Mouse (Mus musculus): ENCODE data around the gene Ccdc30.

- TF ChIP-seq CTCF (IDR thresholded peaks at IDR 0.05; ENCODE audit: control insufficient read depth, insufficient read depth, insufficient replicate concordance, low read depth, low read length) (no peak), POLR2A (IDR thresholded peaks at IDR 0.05; ENCODE audit: control insufficient read depth, low read depth, low read length) (no peak)
Measured at GRCm38 (mm10) chr4:119441836-119442235, 26.5 kb upstream of the Ccdc30 start.
